In the genomic region with DNA sequence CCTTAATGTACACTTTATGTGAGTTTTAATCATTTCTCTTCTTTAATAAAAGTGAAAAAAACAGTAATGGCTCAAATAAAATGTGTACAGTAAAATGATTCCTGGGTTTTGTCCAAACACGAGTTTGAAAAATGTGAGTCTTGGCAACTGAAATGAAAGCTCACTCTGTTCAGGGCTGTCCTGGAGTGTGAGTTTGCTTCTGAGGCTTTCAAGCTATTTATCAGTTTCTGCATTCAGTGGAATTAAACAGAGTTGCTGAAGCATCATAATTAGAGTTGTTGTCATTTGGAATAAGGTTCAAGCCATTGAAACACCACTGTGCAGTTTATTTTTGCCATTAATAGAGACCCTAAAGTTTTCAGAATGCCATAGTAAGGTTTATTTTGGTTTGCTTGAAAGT, we compare ENCODE assay signal across 26 mouse cellular contexts.
"Had no signal": no experiment of that assay in that cellular context is flagged by ENCODE, and none has a peak within 500 bp of the region (broad histone marks: within the 10 kb centered on the region; RNA-seq: fewer than 3 reads in every experiment).

No protein-coding gene starts in this region.

- H3K27me3 ChIP-seq: heart, embryonic 12.5 days; hindbrain, embryonic 13.5 days; hindbrain, embryonic 15.5 days; kidney, embryonic 15.5 days; limb, embryonic 13.5 days; limb, embryonic 15.5 days; liver, embryonic 12.5 days had no signal

- H3K36me3 ChIP-seq: heart, embryonic 10.5 days; heart, embryonic 12.5 days; hindbrain, embryonic 13.5 days; hindbrain, embryonic 15.5 days; kidney, embryonic 15.5 days; limb, embryonic 13.5 days; limb, embryonic 15.5 days; liver, embryonic 12.5 days had no signal

- H3K9me3 ChIP-seq: heart, embryonic 10.5 days; hindbrain, embryonic 13.5 days; hindbrain, embryonic 15.5 days; kidney, embryonic 15.5 days; limb, embryonic 13.5 days; limb, embryonic 15.5 days; liver, embryonic 12.5 days had no signal

- H3K4me3 ChIP-seq: gastrocnemius, adult 2 months; heart, embryonic 10.5 days; heart, embryonic 12.5 days; hindbrain, embryonic 13.5 days; hindbrain, embryonic 15.5 days; kidney, embryonic 15.5 days; limb, embryonic 13.5 days; limb, embryonic 15.5 days; liver, embryonic 12.5 days had no signal

- DNase-seq: gastrocnemius, adult 2 months; gastrocnemius, postnatal 10 days; gastrocnemius, postnatal 25 days; heart, adult 18-20 months; heart, postnatal 10 days; heart, postnatal 36 days; kidney, adult 11 months; kidney, adult 2 months; kidney, adult 9 months; kidney, postnatal 14 days; kidney, postnatal 36 days; layer of hippocampus, adult 9-11 months; layer of hippocampus, postnatal 36 days; left cerebral cortex, postnatal 4 days had no signal

- H3K27ac ChIP-seq: gastrocnemius, adult 2 months; heart, embryonic 10.5 days; hindbrain, embryonic 13.5 days; hindbrain, embryonic 15.5 days; hindbrain, postnatal 0 days; kidney, embryonic 15.5 days; kidney, postnatal 0 days; limb, embryonic 13.5 days; limb, embryonic 15.5 days; liver, embryonic 12.5 days; liver, embryonic 14.5 days had no signal

- H3K4me1 ChIP-seq: heart, embryonic 10.5 days; heart, embryonic 12.5 days; hindbrain, embryonic 13.5 days; hindbrain, embryonic 15.5 days; kidney, embryonic 15.5 days; limb, embryonic 13.5 days; limb, embryonic 15.5 days; liver, embryonic 12.5 days had no signal

- ATAC-seq: hindbrain, postnatal 0 days; intestine, embryonic 16.5 days; liver, embryonic 12.5 days had no signal

- H3K4me2 ChIP-seq: heart, embryonic 12.5 days; hindbrain, embryonic 13.5 days; hindbrain, embryonic 15.5 days; kidney, embryonic 15.5 days; limb, embryonic 13.5 days; limb, embryonic 15.5 days; liver, embryonic 12.5 days had no signal

- H3K9ac ChIP-seq: heart, embryonic 12.5 days; hindbrain, embryonic 13.5 days; hindbrain, embryonic 15.5 days; kidney, embryonic 15.5 days; limb, embryonic 13.5 days; limb, embryonic 15.5 days; liver, embryonic 12.5 days; liver, embryonic 14.5 days had no signal
